Mouse (Mus musculus) heart, adult 2 months (tissue): ENCODE data around the gene Wfikkn2.

Source experiments
- CTCF ChIP-seq: fragments of 200-600 bp; IDR thresholded peaks from 2 replicates; pipeline ENCODE4 v1.8.1; 2022; ENCODE audit warnings: antibody characterized with exemption, mild to moderate bottlenecking, moderate library complexity
- EP300 ChIP-seq: fragments of 200-500 bp; IDR thresholded peaks from 2 replicates; pipeline ENCODE4 v1.6.1; 2011; ENCODE audit warnings: low read depth, low read length, control low read depth; ENCODE audit not compliant: insufficient read depth

DNA sequence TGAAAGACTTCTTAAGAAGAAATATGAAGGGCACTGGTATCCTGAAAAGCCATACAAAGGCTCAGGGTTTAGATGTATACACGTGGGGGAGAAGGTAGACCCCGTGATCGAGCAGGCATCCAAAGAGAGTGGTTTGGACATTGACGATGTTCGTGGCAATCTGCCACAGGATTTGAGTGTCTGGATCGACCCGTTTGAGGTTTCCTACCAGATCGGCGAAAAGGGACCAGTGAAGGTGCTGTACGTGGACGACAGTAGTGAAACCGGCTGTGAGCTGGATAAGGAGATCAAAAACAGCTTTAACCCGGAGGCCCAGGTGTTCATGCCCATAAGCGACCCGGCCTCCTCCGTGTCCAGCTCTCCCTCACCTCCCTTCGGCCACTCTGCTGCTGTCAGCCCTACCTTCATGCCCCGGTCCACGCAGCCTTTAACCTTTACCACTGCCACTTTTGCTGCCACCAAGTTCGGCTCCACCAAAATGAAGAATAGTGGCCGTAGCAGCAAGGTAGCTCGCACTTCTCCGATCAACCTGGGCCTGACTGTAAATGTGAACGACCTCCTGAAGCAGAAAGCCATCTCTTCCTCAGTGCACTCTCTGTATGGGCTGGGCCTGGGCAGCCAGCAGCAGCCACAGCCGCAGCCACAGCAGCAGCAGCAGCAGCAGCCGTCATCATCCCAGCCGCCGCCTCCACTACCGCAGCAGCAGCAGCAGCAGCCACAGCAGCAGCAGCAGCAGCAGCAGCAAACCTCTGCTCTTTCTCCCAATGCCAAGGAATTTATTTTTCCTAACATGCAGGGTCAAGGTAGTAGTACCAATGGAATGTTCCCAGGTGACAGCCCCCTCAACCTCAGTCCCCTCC is 31.8 kb downstream of the Wfikkn2 start:
- TF ChIP-seq EP300 (no peak), CTCF (no peak)
